Mouse (Mus musculus): Measurements from ENCODE around the gene Fryl. TPM values are rescaled to one million over a fixed set of nuclear protein-coding genes. Genes with fewer than 3 reads are reported as not detected.

The Fryl gene
- total RNA-seq, 2 experiments from 2014 or later, result 45.9 to 96.9 TPM

DNA sequence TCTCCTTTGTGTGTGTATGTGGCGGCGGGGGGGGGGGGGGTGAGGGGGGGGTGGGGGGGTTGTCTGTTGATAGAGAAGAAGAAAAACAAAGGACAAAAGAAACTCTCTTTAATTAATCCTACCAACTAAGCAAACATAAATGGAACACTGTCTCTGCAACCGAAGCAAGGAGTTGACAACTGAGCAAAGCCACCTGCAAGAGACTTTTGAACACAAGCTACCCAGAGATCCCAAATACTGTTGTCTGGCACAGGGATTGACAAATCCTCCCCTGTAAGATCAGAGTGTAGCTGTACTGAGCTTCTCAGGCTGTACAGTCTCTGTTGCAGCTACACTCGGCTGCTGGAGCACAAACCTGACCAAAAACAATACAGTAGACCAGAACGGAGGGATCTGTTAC lies 7.7 kb upstream of the Fryl start:
- no peak for ATAC-seq (replicated peaks; ENCODE audit: low FRiP score, low TSS enrichment, poor library complexity, severe bottlenecking)

DNA sequence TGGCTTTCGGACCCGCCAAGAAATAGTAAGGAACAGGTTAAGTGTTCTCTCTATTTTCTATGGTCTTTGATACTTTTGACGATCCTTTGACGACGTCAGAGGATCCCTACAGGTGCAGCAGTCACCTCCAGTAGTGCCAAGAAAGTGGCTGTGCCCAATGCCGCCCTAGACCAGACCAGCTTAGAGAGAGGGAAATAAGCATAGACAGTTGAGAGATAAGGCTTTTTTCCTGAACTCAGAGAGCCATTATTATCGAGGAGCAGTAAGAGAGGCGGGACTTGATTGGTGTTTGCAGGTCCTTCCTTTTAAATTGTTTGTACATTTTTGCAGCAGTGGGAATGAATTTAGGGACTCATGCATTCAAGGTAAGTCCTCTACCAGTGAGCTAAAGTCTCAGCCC lies 1.3 kb upstream of the Fryl start:
- ATAC-seq (replicated peaks; ENCODE audit: low FRiP score, low TSS enrichment, poor library complexity, severe bottlenecking), result peak; percentile 20

DNA sequence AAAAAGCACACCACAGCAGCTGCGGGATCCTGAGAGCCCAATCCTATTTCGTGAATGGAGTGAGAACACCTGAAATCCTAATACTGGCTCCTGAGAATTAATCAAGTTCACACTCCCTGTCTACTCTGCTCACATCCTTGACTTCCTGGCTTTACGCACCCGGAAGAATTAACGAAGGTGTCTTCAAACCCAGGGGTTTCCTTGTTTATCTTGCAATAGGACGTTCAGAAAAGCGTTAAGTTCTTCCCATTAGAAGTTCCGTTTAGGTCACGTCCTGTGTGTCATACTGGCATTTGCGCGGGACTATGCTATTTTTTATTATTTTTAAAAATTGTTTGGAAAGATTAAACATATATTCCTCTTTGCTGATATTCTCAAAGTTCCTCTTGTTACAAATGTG lies 677 bp upstream of the Fryl start:
- ATAC-seq (replicated peaks; ENCODE audit: low FRiP score, low TSS enrichment, poor library complexity, severe bottlenecking), result 0 out of 2 replicates have a peak, but pooled peaks have one; percentile 2

DNA sequence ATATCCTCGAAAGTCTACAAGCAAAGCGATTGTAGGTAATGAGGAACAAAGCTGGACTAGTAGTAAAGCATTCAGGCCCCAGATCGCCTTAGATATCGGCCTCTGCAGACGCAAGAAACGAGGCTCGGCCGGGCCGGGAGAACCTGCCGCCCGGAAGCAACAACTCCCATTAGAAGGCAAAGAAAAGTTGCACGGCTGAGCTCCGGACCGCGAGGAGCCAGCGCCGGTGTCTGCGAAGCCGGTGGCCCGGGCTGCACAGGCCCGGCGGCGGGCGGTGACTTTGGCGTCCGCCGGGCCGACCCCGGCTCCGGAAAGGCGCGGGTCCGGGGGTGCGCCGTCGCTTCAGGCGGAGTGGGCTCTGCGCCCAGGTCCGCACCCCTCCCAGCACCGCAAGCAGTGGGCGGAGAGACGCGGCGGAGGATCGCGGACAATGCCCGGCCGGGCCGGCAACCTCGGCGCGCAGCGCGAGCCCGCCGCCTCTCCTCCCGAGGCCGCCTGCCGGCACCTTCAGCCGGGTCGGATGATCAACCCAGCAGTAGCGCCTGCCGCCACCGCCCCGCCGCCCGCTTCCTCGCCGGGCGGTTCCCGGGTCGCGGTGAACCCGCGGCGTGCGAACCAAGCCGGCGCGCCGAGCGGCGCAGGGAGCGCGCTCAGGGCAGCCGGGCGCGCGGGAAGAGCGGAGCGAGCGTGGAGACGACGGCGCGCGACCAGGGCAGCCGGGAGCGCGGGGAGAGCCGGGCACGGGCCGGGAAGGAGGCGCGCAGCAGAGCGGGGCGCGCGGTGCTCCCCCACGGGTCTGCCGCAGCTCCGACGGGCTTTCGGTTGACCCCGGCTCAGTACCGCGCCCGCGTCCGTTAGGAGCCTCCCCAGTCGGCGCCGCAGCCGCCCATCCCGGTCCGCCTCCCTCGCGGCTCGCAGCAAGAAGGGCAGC lies 833 bp downstream of the Fryl start:
- ATAC-seq (replicated peaks; ENCODE audit: low FRiP score, low TSS enrichment, poor library complexity, severe bottlenecking), result no peak

DNA sequence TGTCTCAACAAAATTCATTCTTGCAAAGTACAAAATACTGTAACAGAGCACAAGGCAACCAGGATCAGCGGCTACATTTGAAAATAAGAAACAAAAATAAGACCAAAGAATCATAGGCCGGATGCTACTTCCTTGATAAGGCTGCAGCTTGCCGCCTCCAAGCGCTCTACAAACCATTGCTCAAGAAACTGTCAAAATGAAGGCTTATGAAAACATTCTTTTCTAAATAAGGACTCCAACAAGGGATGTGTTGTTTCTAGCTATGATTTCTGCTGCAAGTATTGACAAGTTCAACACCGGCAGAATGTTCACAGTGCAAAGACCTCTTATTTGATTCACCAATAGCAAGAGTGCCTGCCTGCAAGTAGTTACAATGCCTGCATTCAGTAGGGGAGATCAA lies 1.8 kb downstream of the Fryl start:
- no peak for ATAC-seq (replicated peaks; ENCODE audit: low FRiP score, low TSS enrichment, poor library complexity, severe bottlenecking)

DNA sequence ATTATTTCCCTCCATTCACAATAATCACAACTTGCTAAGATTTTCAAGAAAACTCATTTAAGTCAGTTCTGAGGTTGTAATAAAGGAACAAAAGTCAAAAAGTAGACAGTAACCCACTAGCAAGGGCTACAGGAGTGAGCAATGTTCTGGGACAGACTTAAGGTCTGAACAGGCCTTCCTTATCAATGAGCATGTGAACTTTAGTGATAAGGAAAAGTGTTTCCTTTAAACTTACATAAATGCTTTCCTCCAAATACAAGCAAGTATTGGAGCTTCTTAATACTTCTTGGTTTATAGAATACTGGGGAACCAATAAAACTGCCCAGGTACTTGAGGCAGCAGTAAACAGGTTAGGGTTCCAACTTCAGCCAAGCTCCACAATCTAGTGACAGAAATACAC lies 3.7 kb downstream of the Fryl start:
- 0 out of 2 replicates have a peak, but pooled peaks have one; percentile 32 for ATAC-seq (replicated peaks; ENCODE audit: low FRiP score, low TSS enrichment, poor library complexity, severe bottlenecking)

DNA sequence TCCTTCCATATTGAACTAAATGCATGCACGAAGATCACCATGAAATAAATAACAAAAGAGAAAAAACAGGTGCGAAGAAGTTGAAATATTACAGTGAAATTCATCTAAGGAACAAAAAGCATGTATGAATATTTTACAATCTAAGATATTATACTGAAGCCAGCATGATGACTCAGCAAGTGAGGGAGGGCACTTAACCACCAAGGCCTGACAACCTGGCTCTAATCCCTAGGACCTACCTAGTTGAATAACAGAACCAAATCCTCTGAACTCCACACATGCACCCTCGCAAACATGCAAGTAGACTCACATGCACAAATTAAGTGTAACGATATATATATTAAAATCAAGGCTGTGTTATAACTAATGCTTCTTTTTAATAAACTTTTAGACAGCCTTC lies 7.1 kb downstream of the Fryl start:
- ATAC-seq (replicated peaks; ENCODE audit: low FRiP score, low TSS enrichment, poor library complexity, severe bottlenecking), result no peak

DNA sequence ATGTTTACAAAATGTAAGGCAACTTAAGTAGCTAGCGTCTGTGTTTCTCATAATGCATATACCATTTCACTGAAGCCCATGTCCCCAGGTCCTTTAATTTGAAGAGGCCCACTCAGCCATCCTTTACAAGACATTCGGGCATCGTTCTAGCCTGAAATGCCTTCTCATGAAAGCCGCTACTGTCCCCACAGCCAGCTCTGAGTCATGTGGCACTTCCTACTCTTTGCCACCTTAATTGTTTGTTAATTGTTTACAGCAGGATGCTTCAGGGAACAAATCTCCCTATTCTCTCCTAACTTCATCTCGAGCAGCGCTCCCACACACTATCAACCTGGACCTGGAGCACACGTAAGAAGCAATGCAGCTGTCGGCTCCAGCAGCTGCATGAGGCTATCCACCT lies 8.2 kb downstream of the Fryl start:
- no peak for ATAC-seq (replicated peaks; ENCODE audit: low FRiP score, low TSS enrichment, poor library complexity, severe bottlenecking)

DNA sequence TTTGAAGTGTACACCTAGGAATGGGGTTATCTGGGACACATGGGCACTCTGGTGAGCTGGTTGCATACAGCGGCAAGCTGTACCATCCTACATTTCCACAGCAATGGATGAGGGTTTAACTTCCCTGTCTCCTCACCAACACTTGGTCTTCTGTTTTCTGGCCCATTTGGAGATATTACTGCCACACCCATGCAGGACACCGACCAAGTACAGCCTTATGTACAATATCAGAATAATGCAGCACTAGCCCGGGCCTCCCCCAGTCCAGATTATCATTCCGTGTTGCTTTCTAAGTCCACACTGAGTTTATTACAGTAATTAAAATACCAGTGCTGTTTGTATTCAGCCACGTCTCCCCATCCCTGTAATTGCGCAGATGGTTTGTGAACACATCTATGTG lies 10.0 kb downstream of the Fryl start:
- peak; percentile 61 for ATAC-seq (replicated peaks; ENCODE audit: low FRiP score, low TSS enrichment, poor library complexity, severe bottlenecking)

DNA sequence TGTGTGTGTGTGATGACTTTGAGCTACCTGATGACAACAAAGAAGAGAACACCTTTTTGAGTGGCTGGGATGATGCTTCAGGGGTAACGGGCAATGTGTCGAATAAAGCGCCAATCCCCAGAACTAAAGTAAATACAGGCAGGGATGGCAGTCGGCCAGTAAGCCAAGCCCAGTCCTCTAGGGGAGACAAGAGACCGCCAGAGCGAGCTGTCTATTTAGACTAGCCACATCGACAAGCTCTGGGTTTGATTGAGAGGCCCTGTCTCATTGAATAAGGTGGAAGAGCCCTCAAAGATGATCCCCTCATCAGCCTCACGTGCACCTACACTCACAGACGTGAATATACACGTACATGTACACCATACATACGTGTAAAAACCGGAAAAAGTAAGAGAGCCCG lies 12.0 kb downstream of the Fryl start:
- no peak for ATAC-seq (replicated peaks; ENCODE audit: low FRiP score, low TSS enrichment, poor library complexity, severe bottlenecking)

DNA sequence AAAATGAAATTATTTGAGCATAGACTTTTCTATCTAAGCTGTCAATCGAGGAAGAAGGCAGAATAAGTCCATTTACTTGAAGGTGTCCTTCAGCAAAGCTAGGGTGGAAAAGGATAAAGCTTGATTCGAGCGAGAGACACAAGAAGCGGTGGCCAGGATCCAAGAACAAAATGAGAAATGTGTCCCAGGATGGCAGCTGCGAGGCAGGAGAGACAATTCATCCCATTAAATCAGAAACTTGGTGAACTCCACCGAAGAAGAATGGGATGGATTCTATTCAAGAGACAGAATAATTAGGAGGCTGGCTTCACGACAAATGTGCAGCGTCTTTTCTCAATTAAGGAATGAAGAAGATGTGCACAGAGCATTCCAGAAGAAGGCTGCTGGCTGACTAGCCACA lies 14.5 kb downstream of the Fryl start:
- no peak for ATAC-seq (replicated peaks; ENCODE audit: low FRiP score, low TSS enrichment, poor library complexity, severe bottlenecking)

DNA sequence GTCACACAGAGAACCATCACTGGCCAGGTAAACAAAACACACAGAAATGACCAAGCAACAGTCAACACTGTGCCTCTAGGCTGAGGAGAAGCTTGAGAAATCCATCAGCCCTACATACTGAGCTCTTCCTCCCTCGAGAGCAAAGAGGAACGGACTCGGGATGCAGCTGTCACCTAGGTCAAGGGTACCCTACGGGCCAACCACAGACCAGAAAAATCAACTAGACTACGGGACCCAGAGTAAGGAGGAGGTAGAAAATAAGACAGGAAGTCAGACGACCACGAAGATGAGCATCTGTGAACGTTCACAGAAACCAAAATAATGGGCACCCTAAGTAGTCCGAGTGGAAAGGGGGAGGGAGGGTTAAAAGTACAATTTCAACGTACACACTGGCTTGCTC lies 15.1 kb downstream of the Fryl start:
- no peak for ATAC-seq (replicated peaks; ENCODE audit: low FRiP score, low TSS enrichment, poor library complexity, severe bottlenecking)

DNA sequence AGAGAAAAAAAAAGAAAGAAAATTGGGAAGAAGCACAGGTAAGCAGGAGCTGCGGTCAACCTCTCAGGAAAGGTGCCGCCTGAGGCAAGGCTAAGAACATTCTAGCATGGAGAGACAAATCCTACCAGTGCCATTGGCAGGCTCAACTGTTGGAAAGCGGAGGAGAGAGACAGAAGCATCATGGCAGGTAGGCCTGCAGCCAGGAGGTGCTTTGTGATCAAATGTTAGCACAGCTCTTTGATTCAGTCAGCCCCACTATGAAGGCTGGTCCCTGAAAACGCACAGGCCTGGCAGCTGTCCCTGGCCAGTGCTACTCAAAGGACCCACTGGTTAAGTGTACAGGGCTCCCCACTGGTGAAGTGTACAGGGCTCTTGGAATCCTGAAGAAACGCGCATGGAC lies 16.0 kb downstream of the Fryl start:
- ATAC-seq (replicated peaks; ENCODE audit: low FRiP score, low TSS enrichment, poor library complexity, severe bottlenecking), result no peak

DNA sequence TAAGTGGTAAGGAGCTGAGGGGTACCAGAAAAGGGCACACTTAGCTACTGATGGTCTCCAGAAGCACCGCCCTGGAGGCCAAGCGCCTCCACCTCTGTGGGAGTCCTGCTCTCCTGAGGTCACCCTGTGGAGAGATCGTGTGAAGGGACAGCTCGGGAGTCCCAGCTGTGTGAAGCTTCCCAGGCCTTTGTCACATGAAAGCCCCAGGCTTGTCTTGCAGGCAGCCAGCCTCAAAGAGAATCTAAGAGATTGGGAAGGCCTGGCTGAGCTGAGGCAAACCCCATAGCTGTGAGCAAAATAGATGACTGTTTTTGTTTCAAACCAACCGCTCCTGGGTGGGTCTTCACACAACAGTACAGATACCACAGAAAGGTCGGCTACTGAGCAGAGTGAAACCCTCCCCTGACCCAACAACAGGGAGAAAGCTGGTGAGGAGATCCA lies 19.5 kb downstream of the Fryl start:
- ATAC-seq (replicated peaks; ENCODE audit: low FRiP score, low TSS enrichment, poor library complexity, severe bottlenecking), result no peak

DNA sequence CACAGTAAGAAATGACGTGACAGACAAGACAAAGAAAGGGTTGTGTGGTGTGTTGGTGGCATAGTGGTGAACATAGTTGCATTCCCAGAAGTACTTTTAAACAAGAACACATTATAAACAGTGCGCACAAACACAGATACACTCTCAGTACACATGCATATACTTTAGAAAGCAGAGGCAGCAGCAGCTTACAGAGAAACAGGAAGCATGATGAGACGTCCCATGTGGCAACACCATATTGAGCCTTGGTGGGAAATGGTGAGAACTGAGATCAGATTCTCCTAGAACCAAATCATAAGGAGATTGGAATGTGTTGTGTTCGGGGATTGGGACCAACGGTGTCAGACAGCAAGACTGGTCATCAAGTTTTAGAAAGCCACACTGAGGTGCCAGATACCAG lies 21.2 kb downstream of the Fryl start:
- ATAC-seq (replicated peaks; ENCODE audit: low FRiP score, low TSS enrichment, poor library complexity, severe bottlenecking), result no peak

DNA sequence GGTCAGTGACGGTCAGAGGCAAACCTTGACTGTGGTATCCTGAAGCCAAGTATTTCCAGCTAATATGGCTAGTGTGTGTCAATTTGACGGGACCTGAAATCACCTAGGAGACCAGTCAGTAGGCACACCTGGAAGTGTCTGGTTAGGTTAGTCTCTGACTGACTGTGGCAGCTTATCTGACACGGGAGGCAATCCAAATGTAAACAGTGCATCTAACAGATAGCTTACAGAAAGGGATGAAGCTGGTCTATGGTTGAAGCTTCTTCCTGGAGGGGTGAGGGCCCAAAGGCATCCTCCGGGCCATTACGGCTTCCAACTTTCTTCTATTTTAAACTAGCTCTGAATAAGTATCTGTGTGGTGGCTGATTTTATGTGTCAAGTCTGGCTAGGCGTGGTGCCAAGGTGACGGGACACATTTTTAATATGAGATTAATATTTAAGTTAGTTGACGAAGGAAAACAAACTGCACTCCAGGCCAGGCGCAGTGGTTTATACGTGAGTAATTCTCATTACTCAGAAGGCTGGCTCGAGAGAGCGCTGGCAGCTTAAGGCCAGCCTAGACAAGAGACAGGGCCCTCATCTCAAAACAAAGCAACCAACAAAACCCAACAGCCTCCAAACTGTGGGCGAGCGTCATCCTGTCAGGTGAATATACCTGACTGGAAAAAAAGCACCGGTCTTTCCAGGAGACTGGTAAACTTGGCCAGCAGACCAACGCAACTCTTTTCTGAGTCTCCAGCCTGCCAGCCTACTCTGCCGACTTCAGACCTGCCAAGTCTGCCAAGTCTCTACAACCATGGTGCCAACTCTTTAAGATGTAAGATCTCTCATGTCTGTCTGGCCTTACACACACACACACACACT lies 23.2 kb downstream of the Fryl start:
- peak; percentile 51 for ATAC-seq (replicated peaks; ENCODE audit: low FRiP score, low TSS enrichment, poor library complexity, severe bottlenecking)

DNA sequence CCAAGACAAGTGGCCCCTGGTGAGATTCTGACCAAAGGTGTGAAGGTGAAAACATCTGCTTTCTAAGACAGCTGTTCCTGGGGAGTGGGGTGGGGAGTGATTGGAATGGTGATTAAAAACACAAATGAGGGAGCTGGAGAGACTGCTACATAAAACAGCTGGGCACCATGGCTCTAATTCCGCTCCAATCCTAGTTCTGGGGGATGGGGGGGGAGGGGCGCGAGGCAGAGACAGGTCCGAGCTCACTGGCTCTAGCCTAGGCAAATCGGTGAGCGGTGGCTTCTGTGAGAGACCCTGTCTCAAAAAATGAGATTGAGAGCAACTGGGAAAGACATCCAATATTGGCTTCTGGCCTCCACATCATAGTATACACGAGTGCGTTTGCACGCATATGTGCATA lies 24.2 kb downstream of the Fryl start:
- ATAC-seq (replicated peaks; ENCODE audit: low FRiP score, low TSS enrichment, poor library complexity, severe bottlenecking), result no peak

DNA sequence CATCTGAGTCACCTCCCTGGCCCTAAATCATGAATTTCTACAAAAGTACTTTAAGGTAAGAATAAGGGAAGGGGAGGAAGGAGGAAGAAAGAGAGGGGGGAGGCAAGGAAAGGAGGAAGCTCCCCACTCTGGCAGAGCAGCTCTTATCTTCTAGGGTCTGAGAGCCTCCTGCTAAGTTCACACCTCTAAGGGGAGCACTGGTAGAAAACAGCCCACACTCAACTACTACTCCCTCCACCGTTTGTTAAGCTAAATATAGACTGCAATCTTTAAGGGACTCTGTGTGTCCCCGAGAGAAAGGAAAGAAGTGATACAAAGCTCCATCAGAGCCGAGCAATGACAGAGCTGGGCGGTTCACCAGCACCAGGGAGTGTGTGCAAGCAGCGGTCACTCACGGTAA lies 24.6 kb downstream of the Fryl start:
- ATAC-seq (replicated peaks; ENCODE audit: low FRiP score, low TSS enrichment, poor library complexity, severe bottlenecking), result no peak; the same call in 1 of the 2 replicates

DNA sequence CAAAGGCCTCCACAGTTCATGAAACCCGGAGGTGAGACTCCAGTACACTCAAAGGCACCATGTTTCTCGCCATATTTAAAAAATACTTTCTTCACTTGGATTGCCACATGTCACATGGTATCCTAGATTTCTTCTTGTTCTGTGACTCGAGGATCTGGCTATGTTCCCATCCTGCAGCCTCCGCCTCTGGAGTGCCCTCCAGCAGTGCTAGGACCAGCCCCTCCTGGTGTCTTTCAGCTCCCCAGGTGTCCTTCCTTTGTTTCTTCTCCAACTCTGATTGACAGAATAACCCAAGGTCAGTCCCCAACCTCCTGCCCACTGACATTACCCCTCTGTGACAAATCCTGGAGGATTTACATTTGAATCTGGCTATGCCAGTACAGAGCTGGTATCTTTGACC lies 26.2 kb downstream of the Fryl start:
- no peak for ATAC-seq (replicated peaks; ENCODE audit: low FRiP score, low TSS enrichment, poor library complexity, severe bottlenecking)

DNA sequence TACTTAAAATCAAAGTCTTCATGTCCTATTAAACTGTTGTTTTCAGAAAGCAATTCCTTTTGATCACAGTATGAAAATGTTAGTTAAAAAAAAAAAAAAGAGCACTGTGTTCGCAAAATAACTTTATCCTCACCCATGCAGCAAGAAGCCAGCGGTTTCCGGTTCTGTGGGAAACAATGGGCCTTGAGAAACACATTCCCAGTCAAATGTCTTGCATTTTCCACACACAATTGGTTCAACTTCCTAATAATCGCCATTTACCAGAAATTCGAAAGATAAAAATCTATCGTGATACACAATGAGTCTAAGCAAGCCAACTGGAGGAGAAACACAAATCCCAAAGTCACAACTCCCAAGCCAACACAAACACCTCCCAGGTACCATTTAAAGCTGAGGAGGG lies 27.0 kb downstream of the Fryl start:
- no peak for ATAC-seq (replicated peaks; ENCODE audit: low FRiP score, low TSS enrichment, poor library complexity, severe bottlenecking)

Measured in megakaryocyte-erythroid progenitor cell, adult 5-6 weeks (primary cell).